Mouse (Mus musculus) heart, postnatal 25 days (tissue): Measurements from ENCODE around the gene Gm20532. TPM values are rescaled to one million over a fixed set of nuclear protein-coding genes. Genes with fewer than 3 reads are reported as not detected.

Experiments
- DNase-seq: peaks from one replicate; pipeline ENCODE4 v3.0.0; 2022; ENCODE audit warnings: low spot score
- intact Hi-C: fragments of 180-260 bp; cut with DNase I; formaldehyde crosslinking; loops from one replicate; pipeline ENCODE4 v1.15.1; 2025
- total RNA-seq, 2 experiments: library from RNA; stranded (reverse); gene quantifications; 2 replicates each; pipeline ENCODE4 v1.2.3; 2021

Gm20532 gene
- not detected for total RNA-seq

DNA sequence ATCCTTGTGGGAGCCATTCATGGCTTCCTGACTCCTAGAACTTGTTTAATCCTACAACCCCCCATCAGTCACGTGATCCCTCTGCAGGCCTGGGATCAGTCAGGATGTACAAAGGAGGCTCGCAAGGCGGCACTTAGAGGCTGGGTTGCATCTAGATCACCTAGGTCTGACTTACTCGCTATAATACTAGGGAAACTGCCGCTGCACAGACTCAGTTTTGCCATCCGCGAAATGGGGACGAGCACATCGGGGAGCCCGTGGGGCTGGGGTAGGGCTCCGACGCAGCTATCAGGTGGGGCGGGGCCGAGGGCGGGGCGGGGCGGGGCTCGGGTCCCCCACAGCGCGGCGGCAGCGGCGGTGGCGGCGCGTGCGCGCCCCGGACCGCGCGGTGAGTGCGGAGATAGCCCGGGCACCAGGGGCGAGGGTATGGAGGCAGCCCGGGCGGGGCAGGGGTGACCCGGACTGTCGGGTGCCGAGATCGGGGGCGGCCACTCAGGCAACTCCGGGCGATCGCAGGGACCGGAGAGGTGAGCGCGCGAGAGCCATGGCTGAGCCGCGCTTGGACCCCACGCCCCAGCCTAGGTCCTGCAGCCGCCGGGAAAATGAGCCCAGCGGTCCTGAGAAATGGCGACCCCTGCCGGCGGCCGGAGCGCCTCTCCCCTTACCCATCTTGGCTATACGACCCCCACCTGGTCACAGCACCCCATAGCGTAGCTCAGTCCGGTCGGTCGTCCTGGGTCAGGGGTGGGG, at the start of gene Gm20532:
Gm20532 (plus strand) TSS at position 346 of the 750 bp plus-strand sequence.
- no peak for DNase-seq
- intact Hi-C loops, result no loop called here

DNA sequence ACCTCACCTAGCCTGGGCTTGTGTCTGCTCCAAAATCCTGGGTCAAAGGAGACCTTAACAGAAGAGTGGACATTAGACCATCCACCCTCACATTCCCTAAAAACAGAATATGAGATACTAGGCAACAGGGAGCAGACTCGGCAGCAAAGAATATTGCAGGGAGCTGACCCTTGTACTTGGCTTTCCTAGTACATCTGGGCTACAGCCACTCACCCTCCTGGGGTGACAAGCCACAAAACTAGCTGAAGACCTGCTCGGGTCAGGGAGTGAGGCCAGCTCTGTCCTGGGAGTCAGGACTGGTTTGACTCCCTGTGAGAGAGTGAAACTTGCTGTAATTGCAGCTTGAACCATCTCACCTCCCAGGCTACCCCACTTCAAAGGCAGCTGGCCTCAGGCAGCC, 46.9 kb upstream of the Gm20532 start:
- no peak for DNase-seq
- intact Hi-C loops, result no loop called here

DNA sequence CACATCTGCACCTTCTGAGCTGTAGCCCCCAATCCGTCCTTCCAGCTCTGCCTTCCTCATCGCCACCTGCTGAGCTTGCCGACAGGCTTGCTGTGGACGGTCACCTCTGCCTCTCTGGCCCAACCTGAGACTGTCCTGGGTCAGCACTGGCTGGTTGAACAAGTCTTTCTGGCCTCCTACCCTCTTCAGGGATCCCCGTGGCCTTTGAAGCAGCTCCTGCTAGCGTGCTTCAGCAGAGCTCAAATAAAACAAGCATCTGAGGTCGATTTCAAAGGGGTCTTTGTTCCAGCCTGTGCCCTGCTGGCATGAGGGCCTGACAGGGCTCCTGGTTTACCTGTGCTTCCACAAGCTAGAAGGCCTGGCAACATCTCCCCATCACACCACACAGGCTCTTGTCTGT, 45.7 kb upstream of the Gm20532 start:
- intact Hi-C loops, result no loop called here
- DNase-seq, result no peak

DNA sequence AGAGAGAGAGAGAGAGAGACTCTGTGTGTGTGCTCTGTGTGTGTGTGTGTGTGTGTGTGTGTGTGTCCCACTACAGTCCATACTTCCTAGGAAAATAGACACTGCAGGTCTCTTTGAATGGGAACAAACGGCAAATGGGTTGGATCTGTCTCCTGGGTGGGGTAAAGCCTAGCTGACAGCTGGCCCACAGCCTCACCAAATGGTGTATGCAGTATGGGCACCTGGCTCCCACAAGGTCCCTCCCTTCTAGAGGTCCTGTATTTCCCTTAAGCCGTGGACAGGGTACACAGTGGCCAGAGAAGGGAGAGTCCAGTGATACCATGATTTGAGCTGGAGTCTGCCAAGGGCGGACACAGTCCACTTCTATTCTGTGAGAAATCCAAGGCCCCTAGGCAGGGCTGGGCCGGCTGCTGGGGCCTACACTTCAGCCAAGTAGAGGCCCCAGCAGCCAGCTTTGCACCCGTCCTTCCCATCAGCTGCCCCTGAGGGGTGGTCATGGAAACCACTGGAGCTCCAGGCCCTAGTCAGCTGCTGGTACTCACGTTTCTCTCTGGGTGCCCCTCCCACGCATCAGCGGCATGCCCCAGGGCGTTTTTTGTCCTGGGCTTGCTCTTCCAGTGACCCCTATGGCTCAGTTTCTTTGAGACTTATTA, 45.1 kb upstream of the Gm20532 start:
- no peak for DNase-seq
- intact Hi-C loops, result no loop called here

DNA sequence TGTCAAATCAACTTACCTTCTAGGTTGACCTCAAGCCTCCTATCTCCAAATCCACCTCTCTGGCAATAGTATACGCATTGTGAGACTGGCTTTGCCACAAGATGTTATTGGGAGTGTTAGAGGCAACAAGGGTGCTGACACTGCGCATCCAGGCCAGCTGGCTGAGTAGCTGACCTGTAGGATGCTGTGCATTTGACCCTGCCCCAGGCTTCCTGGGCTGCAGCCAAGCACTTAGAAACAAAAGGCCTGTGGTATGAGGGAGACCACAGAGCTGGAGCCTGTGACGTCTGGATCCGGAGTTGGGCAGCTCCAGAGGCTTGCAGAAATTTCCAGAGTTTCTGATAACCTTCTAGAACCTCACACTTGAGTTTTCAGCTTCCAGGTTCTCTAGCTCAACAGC, 43.3 kb upstream of the Gm20532 start:
- DNase-seq, result no peak

DNA sequence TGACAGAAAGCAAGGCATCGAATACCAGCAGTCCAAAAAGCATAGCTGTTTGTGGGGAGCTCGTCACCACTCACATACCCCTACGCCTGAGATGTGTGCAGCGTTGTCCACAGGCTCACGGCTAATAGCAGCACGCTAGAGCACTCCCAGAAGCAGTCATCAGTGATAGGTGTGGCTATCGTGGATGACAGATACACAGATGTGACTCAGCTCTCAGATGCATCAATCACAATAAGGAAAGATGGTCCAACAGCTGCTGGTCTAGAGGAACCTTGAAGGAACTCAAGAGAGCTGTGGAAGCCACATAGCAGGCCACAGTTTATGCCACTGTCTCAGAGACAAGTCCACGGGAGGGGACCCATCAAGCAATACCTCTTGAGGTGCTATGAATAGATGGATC, 42.7 kb upstream of the Gm20532 start:
- no peak for DNase-seq
- intact Hi-C loops, result loop anchor here (2.0 kb wide), 1 partner anchor 17 kb away; no protein-coding TSS in a partner anchor

More for the DNA sequence above, 43.3 kb upstream of the Gm20532 start:
- intact Hi-C loops, result no loop called here

DNA sequence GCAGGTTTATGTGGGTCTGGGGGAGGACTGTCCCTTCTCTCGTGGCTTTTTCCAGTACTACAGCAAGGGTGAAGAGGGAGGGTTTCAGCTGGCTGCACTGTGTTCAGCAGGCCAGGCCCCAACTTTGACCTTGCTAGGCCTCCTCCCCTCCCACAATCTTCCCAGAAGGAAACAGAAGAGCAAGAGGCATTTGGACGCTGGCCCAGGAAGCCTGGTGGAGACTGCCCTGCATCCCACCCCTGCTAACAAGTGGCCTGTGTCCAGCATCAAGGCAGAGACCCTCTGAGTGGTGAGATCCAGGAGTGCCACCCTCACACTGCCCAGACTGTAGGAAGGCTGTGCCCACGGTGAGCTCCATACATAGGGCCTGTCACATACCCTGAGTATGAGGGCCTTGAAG, 42.2 kb upstream of the Gm20532 start:
- intact Hi-C loops, result loop anchor here (2.0 kb wide), 1 partner anchor 17 kb away; no protein-coding TSS in a partner anchor
- no peak for DNase-seq

DNA sequence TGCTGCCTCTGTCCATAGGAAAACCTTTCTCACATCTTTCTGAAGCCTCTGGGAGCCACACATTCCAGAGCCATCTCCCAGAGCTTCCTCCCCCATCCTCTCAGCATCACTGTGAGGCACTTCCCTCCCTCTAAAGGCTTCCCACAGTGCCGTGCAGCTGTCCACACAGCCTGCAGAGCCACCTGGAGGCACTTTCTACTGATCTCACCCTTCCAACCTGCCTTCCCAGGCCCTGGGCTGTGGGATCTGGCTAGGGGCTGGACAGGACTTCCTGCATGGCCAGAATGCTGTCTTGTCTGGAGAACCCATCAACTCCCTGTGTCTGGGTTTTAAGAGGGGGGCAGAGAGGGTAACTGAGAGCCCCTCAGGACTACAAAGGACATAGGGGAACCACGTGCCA, 39.0 kb upstream of the Gm20532 start:
- intact Hi-C loops, result loop anchor here (5.0 kb wide), 2 partner anchors 40 to 55 kb away; no protein-coding TSS in a partner anchor
- DNase-seq, result no peak

DNA sequence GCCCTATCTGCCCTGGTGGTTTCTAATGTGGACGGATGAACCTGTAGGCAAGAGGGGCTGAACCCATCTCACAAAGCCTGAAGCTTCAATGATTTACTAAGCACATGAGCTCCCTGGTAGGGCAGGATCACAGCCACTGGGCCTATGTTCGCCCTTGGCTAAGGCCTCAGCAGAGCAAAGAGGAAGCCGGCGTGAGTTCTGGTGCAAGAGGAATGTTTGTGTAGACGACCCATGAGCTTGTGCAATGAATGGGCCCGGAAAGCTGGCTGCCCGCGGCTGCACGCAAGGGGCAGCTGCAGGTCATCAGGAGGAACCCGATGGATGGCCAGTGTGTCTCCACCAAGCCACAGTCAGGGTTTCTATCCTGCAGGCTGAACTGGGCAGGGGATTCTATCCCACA, 36.6 kb upstream of the Gm20532 start:
- intact Hi-C loops, result loop anchor here (2.0 to 5.0 kb wide), 3 partner anchors 42 to 75 kb away; no protein-coding TSS in a partner anchor

DNA sequence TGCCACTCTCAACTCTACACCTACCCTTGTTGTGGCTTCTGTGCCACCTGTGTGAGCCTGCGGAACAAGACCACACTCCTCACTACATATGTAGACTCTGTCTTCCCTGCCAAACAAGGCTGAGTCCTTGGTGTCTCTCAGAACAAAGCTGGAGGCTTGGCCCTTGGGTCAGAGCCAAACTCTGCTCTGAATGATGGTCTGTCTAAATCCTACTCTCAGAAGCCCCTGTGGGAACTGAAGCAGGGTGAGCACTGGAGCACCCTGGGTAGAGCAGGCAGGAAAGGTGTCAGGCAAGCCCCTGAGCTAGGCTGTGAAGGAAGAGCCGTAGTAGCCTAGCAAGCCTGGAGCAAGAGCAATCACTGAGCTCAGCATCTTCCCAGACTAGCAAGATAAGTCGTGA, 36.2 kb upstream of the Gm20532 start:
- no peak for DNase-seq
- intact Hi-C loops, result no loop called here

More for the DNA sequence above, 36.6 kb upstream of the Gm20532 start:
- no peak for DNase-seq

DNA sequence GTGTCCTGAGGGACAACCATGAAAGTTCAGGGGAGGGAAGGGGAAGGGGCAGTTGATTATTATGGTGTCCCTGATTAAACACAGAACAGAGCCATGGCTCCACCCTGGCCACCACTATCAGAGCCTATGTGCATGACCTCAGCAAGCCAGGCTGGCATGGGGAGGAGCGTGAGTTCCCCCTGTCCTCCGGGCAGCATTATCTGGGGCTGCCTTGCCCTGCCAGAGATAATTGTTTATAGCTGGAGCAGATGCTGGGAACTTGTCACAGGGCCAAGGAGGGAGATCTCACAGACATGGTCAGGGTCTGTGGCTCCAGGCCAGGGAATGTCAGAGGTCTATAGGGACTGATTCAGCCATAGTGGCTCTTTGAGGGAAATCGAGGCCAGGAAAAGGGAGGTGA, 35.7 kb upstream of the Gm20532 start:
- intact Hi-C loops, result no loop called here
- no peak for DNase-seq

DNA sequence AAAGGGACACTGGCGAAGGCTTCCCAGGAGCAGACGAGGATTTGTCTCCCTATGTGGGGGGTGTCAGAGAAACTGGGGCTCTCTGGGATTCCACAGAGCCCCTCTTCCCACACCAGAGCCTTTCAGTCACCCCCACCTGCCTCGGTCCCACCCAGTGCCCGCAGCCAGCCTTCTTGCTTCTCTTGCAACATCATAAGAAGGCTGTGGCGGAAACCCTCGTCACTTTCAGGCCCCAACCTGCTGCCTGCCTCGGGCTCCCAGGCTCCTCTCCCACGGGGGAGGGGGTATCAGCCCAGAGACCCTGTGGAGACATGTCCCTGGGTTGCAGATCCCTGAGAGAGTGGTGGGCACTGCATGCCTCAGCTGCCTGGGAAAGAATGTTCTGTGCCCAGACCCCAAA, 35.0 kb upstream of the Gm20532 start:
- intact Hi-C loops, result no loop called here
- DNase-seq, result no peak

DNA sequence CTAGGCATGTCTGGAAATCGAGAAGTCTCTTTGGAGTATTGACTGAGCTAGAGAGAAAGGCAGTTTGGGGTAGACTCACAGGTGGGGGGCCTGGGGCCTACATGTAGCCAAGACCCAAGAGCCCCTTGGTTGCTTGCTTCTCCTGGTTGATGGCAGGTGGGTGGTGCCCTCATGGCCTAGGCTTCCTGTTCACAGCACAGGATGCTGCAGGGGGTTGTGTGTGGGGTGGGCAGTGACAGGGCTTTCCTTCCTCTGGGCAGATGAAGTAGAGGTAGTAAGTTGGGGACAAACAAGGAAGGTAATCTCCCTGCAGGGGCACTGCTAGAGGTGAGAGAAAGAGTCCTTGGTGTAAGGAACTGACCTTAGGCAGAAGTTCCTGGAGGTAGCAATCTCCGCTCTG, 34.4 kb upstream of the Gm20532 start:
- DNase-seq, result no peak

DNA sequence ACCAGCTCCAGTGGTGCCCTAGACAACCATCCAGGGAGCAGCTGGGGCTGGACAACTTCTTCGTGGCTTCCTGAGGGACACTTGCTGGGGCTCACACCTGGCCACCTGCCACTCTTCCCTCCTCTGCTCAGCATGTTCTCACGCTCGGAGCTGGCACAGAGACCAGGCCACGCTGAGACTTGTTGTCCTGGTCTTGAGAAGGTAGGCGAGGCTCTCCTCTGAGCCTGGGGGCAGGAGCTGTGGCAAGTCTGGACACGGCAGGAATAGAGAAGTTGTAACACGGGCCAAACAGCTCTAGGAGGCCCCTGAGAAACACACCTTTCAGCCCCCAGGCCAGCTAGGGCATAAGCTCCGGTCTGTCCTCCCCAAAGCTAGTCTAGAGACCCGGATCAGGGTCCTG, 32.5 kb upstream of the Gm20532 start:
- no peak for DNase-seq
- intact Hi-C loops, result no loop called here

More for the DNA sequence above, 34.4 kb upstream of the Gm20532 start:
- intact Hi-C loops, result no loop called here

DNA sequence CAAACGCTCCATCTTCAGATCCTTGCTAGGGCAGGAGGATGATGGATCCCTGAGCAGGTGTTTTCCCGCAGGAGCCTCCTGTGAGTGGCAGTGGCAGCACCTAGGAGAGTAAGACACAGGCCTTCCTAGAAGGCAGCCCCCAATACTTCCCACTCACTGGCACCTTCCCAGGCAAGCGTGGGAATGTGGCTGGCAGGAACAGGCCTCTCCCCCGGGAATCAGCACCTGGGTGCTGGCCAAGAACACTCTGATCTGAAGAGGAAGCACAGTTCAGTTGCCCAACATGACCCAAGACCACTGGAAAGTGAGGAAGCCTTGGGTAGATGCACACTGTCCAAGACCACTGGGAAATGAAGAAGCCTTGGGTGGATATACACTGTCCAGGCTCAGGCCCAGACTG, 31.4 kb upstream of the Gm20532 start:
- intact Hi-C loops, result no loop called here
- peak; percentile 53 for DNase-seq

DNA sequence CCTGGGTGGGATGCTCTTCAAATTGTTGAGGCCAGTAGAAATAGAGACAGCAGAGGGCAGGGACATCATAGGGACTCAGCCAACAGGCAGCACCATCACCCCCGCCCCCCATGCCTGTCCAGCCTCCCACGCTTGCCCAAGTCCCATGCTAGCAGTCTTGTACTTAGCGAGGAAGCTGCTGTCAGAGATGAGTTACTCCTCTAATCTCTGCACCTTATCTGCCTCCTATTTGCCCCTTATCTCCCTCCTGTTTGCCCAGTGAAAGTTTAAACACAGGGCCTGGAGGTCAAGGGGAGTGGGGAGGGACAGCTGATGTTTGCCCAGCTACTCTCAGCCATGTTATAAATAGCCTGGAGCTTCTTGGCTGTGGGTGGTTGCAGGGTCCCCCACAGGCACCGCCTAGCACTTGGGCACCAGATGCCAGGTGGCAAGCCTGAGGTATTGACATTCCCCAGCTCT, 29.9 kb upstream of the Gm20532 start:
- intact Hi-C loops, result no loop called here
- no peak for DNase-seq

DNA sequence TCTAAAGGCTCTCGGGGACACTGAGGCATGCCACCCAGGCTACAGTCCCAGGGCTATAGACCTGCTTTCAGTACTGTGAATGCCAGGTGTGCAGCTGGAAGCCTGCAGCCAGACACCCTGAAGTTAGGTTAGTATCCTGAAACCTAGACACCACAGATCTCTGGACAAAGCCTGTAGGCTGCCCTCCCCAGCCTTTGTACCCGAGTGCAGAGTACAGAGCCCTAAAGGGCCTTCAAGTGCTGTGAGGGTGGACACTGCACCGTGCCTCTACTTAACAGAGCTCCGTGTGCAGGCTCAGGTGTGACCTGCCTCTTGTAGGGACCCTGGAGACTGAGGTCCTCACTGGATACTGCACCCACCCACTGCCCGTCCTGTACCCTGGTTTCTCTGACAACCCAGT, 25.9 kb upstream of the Gm20532 start:
- intact Hi-C loops, result loop anchor here (5.0 to 10.0 kb wide), 2 partner anchors 238 to 406 kb away; no protein-coding TSS in a partner anchor
- DNase-seq, result no peak

DNA sequence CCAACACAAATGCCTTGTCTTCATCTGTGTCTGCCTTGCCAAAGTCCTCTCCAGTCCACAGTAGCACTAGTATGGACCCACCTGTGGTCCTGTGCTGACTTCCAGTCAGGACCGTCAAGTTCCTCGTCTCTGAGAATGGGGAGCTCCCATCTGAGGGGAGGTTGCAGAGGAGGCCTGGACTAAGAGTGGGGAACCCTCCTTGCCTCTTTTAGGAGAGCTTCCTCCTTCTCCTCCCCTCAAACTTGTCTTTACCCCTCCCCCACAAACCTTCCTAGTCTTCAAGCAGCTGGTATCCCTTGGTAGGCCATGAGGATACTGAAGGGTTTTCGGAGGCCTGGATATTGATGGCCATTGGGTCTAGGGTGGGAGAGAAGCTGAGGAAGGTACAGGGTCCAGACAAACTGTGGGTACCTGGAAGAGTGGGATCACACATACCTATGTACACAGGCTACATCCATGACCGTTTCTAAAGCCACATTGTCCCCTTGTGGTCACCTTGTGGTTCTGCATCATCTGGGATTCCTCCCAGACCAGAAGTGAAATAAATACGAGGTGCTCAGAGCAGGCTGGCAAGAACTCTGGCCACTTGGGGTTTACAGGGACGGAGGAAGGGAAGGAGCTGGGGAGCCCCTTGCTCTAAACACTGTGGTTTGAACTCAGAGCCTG, 25.0 kb upstream of the Gm20532 start:
- no peak for DNase-seq
- intact Hi-C loops, result loop anchor here (1.0 to 10.0 kb wide), 3 partner anchors 112 to 407 kb away; no protein-coding TSS in a partner anchor

DNA sequence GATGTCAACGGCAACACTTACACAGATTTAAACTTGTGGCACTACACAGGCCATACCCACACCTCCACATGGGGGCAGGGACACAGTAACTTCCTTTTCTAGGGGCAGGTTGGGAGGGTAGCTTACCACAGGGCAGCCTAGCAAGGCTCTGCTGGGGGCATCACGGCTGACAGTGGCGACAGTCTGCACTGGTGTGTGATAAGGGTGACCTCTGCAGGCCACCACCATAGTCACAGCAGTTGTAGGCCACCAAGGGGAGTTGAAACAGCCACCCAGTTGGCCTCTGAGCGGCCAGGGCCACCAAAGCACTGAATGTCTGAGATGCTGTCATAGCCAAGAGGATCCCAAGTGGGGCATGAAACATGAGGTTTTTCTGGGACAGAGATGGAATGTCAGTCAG, 20.2 kb upstream of the Gm20532 start:
- DNase-seq, result no peak
- intact Hi-C loops, result loop anchor here (2.0 to 10.0 kb wide), 2 partner anchors 265 to 411 kb away; no protein-coding TSS in a partner anchor

DNA sequence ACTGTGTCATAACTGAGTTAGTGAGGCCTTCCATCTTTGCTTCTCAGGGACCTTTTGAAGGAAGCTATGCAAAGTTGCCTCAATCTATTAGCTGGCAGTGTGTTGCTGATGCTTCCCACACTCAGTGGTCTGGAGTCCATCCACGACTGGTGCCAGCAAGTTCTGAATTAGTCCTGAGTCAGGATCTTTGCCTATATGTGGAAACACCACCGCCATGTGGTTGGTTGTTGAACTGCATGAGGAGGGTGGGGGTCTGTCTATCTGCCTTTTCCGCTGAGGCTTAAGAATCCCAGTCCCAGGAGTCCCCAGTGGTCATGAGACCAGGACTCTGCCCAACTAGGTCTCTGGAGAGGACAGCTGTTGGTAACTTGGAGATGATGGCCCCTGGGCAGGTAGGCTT, 16.4 kb upstream of the Gm20532 start:
- no peak for DNase-seq
- intact Hi-C loops, result loop anchor here (2.0 kb wide), 1 partner anchor 71 kb away; no protein-coding TSS in a partner anchor
